Mouse (Mus musculus): ENCODE data around the gene Prkn.

DNA sequence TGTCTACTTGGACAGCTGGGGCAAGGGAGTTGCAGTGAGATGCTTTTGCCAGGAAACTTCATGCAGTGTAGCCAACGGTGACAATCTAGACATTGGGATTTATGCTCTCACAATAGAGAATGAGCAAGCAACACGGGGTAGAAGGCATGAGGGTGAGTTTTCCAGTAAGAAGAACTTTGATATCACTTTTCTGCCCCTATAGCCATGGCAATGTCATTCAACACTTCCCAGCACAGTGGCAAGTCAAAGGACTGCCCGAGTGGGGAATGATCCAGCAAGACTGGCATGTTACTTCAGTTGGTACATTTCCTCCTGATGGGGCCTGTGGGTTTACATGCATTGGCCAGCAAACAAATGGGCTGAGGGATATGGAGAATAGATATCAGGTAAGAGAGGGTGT is 577.0 kb downstream of the Prkn start:
- TF ChIP-seq POLR2A (IDR thresholded peaks at IDR 0.05; ENCODE audit: borderline replicate concordance, extremely low read depth, low read depth, low read length) (no peak), CTCF (IDR thresholded peaks at IDR 0.05; ENCODE audit: insufficient read depth, low read length) (no peak)

All from lung, adult 2 months (tissue).